ENCODE assay signal across 10 mouse cellular contexts in genomic region chr10:77507779-77508178, GRCm38 (mm10).
"Had no signal": no experiment of that assay in that cellular context is flagged by ENCODE, and none has a peak within 500 bp of the region (broad histone marks: within the 10 kb centered on the region; RNA-seq: fewer than 3 reads in every experiment).

No protein-coding gene starts in this region.

- DNase-seq: right cerebral cortex, postnatal 14 days; thymus, adult 2 months; thymus, postnatal 25 days had no signal

- H3K27ac ChIP-seq: limb, embryonic 13.5 days; liver, embryonic 12.5 days; midbrain, embryonic 12.5 days; neural tube, embryonic 13.5 days; stomach, embryonic 15.5 days had no signal

- H3K4me2 ChIP-seq: limb, embryonic 13.5 days; liver, embryonic 12.5 days; lung, embryonic 15.5 days; midbrain, embryonic 12.5 days; neural tube, embryonic 13.5 days; stomach, embryonic 15.5 days had no signal

- H3K9me3 ChIP-seq: limb, embryonic 13.5 days; liver, embryonic 12.5 days; lung, embryonic 15.5 days; midbrain, embryonic 12.5 days; neural tube, embryonic 13.5 days; stomach, embryonic 15.5 days had no signal

- H3K4me3 ChIP-seq: limb, embryonic 13.5 days; liver, embryonic 12.5 days; lung, embryonic 15.5 days; midbrain, embryonic 12.5 days; neural tube, embryonic 13.5 days; stomach, embryonic 15.5 days had no signal

- ATAC-seq: liver, embryonic 12.5 days; midbrain, embryonic 16.5 days had no signal

- H3K27me3 ChIP-seq: limb, embryonic 13.5 days; liver, embryonic 12.5 days; lung, embryonic 15.5 days; midbrain, embryonic 12.5 days; neural tube, embryonic 13.5 days; stomach, embryonic 15.5 days had no signal

- H3K9ac ChIP-seq: limb, embryonic 13.5 days; liver, embryonic 12.5 days; lung, embryonic 15.5 days; midbrain, embryonic 12.5 days; neural tube, embryonic 13.5 days; stomach, embryonic 15.5 days had no signal
